Mouse (Mus musculus) heart, adult 2 months (tissue): ENCODE data around the gene 9930111J21Rik2. TPM values are rescaled to one million over a fixed set of nuclear protein-coding genes. Genes with fewer than 3 reads are reported as not detected.

ENCODE experiments used
- DNase-seq, 2 experiments: peaks; one replicate each; pipeline ENCODE4 v3.0.0; 2021
- H3K27ac ChIP-seq: fragments of 200-600 bp; 2 replicates; pipeline ENCODE4 v1.8.1; 2022
- H3K27me3 ChIP-seq: fragments of 200-500 bp; 2 replicates; pipeline ENCODE4 v1.6.1; 2012; ENCODE audit warnings: mild to moderate bottlenecking, low read length, inconsistent platforms, mixed read lengths; ENCODE audit not compliant: control insufficient read depth, insufficient read depth
- H3K36me3 ChIP-seq: fragments of 200-500 bp; 2 replicates; pipeline ENCODE4 v1.6.1; 2012; ENCODE audit warnings: low read length, inconsistent platforms; ENCODE audit not compliant: control insufficient read depth, insufficient read depth
- H3K4me1 ChIP-seq: fragments of 200-500 bp; 2 replicates; pipeline ENCODE4 v1.6.1; 2011; ENCODE audit warnings: low read length; ENCODE audit not compliant: control insufficient read depth, insufficient read depth
- H3K4me3 ChIP-seq: fragments of 200-600 bp; 2 replicates; pipeline ENCODE4 v1.8.1; 2022
- H3K79me2 ChIP-seq: fragments of 200-500 bp; replicated peaks from 2 replicates; pipeline ENCODE4 v1.6.1; 2012; ENCODE audit warnings: mild to moderate bottlenecking, inconsistent platforms, low read length, moderate library complexity, mixed read lengths; ENCODE audit not compliant: control insufficient read depth, insufficient read depth
- H3K9ac ChIP-seq: fragments of 200-500 bp; 2 replicates; pipeline ENCODE4 v1.6.1; 2012; ENCODE audit warnings: low read depth, mild to moderate bottlenecking, control low read depth, inconsistent platforms, low read length, mixed read lengths
- CTCF ChIP-seq: fragments of 200-600 bp; IDR thresholded peaks from 2 replicates; pipeline ENCODE4 v1.8.1; 2022; ENCODE audit warnings: antibody characterized with exemption, mild to moderate bottlenecking, moderate library complexity
- EP300 ChIP-seq: fragments of 200-500 bp; IDR thresholded peaks from 2 replicates; pipeline ENCODE4 v1.6.1; 2011; ENCODE audit warnings: low read depth, low read length, control low read depth; ENCODE audit not compliant: insufficient read depth
- POLR2A ChIP-seq: fragments of 200-500 bp; IDR thresholded peaks from 2 replicates; pipeline ENCODE4 v1.6.1; 2011; ENCODE audit warnings: mild to moderate bottlenecking, low read depth, low read length, control low read depth; ENCODE audit not compliant: insufficient read depth
- WGBS: fragments of 180-500 bp; shearing (Covaris S2); methylation state at CpG from one replicate; pipeline ENCODE4 v1.1.7; 2018; 5-methylcytosine and 5-hydroxymethylcytosine counted together
- intact Hi-C: fragments of 180-260 bp; cut with DNase I; formaldehyde crosslinking; loops from one replicate; pipeline ENCODE4 v1.15.1; 2025
- polyA plus RNA-seq: library from polyadenylated mRNA; depleted of rRNA; stranded (reverse); fragments of >200 nt; gene quantifications from 2 replicates; pipeline ENCODE4 v1.2.3, GENCODE M21; 2012
- total RNA-seq, 2 experiments: library from RNA; stranded (reverse); gene quantifications; 2 replicates each; pipeline ENCODE4 v1.2.3; 2021

The 9930111J21Rik2 gene
- total and polyA plus RNA-seq, 3 experiments, result 1.9 to 7.1 (median 5.5) TPM

GRCm38 (mm10) chr11:49087830-49088616 lies 37.0 kb upstream of the 9930111J21Rik2 start:
- intact Hi-C loops, result loop anchor here (5.0 kb wide), 1 partner anchor 216 kb away; the partner anchor contains the start of gene Irgm1
- TF ChIP-seq POLR2A (no peak), CTCF (no peak), EP300 (no peak)
- Histone ChIP-seq H3K27me3 (no peaks in the 10 kb centered on the region), H3K4me1 (peaks cover 19% of the 10 kb centered on the region), H3K27ac (peak overlapping the region; percentile 47), H3K4me3 (peak overlapping the region; percentile 13; the same call in 1 of the 2 replicates), H3K79me2 (no peaks in the 10 kb centered on the region), H3K9ac (no peak overlapping the region), H3K36me3 (peaks cover 4% of the 10 kb centered on the region)
- DNase-seq, result peak; percentile 46 to 60
- 48% methylated on average over 22 of the region's 22 CpGs for WGBS

- peaks cover 9% of the 10 kb centered on the region for H3K36me3 ChIP-seq
- H3K79me2 ChIP-seq, result no peaks in the 10 kb centered on the region
- H3K27me3 ChIP-seq, result no peaks in the 10 kb centered on the region
- no peak for TF ChIP-seq POLR2A
- TF ChIP-seq EP300, result no peak
- TF ChIP-seq CTCF, result no peak
- intact Hi-C loops, result loop anchor here (5.0 kb wide), 1 partner anchor 215 kb away; the partner anchor contains the start of gene Irgm1
- peak overlapping the region; percentile 79 for H3K27ac ChIP-seq
- peak overlapping the region; percentile 55 for H3K9ac ChIP-seq
- DNase-seq, result no peak
- peak overlapping the region; percentile 9; the same call in 1 of the 2 replicates for H3K4me3 ChIP-seq
- 58% methylated on average over 6 of the region's 6 CpGs for WGBS
- H3K4me1 ChIP-seq, result peaks cover 22% of the 10 kb centered on the region
Observed at GRCm38 (mm10) chr11:49086858-49087361, 35.9 kb upstream of the 9930111J21Rik2 start.

DNA sequence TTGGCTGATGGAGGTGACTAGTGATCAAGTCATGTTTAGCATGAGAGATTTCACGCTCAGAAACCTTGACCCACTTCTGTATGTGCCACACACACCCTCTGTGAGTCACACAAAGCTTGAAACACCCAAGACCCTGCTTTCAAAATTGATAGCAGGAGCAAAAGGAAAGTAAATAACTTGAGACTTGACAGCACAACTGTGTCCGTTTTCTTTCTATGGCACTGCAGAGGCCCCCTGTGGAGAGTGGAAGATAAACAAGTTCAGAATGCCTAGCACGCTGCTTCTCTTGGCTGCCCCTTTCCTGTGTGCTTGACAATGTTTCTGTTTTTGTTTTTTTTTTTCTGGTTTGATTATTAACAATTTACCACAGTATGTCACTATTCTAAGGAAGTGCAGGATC lies 33.8 kb upstream of the 9930111J21Rik2 start:
- Histone ChIP-seq H3K4me3 (no peak overlapping the region), H3K27ac (peak overlapping the region; percentile 32; the same call in 1 of the 2 replicates), H3K27me3 (no peaks in the 10 kb centered on the region), H3K9ac (peak overlapping the region; percentile 53), H3K4me1 (peaks cover 28% of the 10 kb centered on the region), H3K36me3 (peaks cover 14% of the 10 kb centered on the region), H3K79me2 (no peaks in the 10 kb centered on the region)
- TF ChIP-seq POLR2A (no peak), EP300 (0 out of 2 replicates have a peak, but pooled peaks have one; percentile 20), CTCF (peak; percentile 66)
- DNase-seq, result no peak
- intact Hi-C loops, result loop anchor here (5.0 kb wide), 1 partner anchor 213 kb away; the partner anchor contains the start of gene Irgm1
- WGBS, result 29% methylated on average over 3 of the region's 3 CpGs

GRCm38 (mm10) chr11:49084385-49084784 lies 33.3 kb upstream of the 9930111J21Rik2 start:
- TF ChIP-seq EP300, result no peak
- TF ChIP-seq POLR2A, result no peak
- TF ChIP-seq CTCF, result no peak
- peak overlapping the region; percentile 34; the same call in 1 of the 2 replicates for H3K27ac ChIP-seq
- peaks cover 28% of the 10 kb centered on the region for H3K4me1 ChIP-seq
- WGBS, result 63% methylated on average over 1 of the region's 1 CpGs
- no peak overlapping the region for H3K4me3 ChIP-seq
- no peaks in the 10 kb centered on the region for H3K27me3 ChIP-seq
- DNase-seq, result no peak
- intact Hi-C loops, result no loop called here
- no peaks in the 10 kb centered on the region for H3K79me2 ChIP-seq
- peaks cover 14% of the 10 kb centered on the region for H3K36me3 ChIP-seq
- peak overlapping the region; percentile 53 for H3K9ac ChIP-seq

DNA sequence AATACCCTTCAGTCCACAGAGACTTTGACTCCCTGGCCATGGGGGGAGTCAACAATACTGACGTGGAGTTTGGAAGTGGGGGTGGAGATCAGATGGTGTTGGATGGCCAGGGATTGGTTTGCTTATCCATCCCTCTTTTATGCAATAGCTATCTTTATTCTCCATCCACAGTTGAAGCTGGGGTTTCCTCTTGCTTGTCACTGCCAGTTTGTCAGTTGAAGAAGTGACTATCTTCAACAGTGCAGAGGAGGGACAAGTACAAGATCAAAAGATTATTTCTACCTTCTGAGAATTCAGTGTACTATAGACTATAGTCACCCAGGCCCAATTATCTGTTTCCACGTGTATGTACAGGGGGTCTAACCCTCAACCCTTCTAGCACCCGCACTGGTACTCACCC lies 32.8 kb upstream of the 9930111J21Rik2 start:
- peak overlapping the region; percentile 34; the same call in 1 of the 2 replicates for H3K27ac ChIP-seq
- H3K9ac ChIP-seq, result no peak overlapping the region
- no peak overlapping the region for H3K4me3 ChIP-seq
- no peak for TF ChIP-seq POLR2A
- TF ChIP-seq CTCF, result no peak
- TF ChIP-seq EP300, result no peak
- H3K79me2 ChIP-seq, result no peaks in the 10 kb centered on the region
- DNase-seq, result no peak
- intact Hi-C loops, result no loop called here
- H3K4me1 ChIP-seq, result peaks cover 28% of the 10 kb centered on the region
- H3K27me3 ChIP-seq, result no peaks in the 10 kb centered on the region
- WGBS, result 72% methylated on average over 3 of the region's 3 CpGs
- peaks cover 14% of the 10 kb centered on the region for H3K36me3 ChIP-seq

DNA sequence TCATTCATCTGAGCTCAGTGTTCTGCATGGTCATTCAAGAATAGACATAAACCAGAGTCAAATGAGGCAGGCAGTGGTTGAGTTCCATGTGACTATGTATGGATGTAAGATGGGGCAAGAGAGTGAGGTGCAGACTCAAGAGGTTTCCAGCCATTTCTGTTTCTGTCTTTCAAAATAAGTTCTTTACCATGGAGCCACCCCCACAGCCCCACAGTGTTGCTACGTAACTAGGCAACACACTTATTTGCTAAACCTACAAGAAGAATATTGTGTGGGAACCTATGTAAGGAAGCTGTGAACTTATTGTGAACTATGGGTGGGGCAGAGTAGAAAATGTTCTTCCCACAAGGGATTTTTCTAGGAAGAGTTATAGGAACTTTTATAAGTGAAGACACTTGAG lies 32.1 kb upstream of the 9930111J21Rik2 start:
- Histone ChIP-seq H3K9ac (no peak overlapping the region), H3K36me3 (peaks cover 14% of the 10 kb centered on the region), H3K4me1 (peaks cover 28% of the 10 kb centered on the region), H3K4me3 (no peak overlapping the region), H3K27ac (peak overlapping the region; percentile 34; the same call in 1 of the 2 replicates), H3K79me2 (no peaks in the 10 kb centered on the region), H3K27me3 (no peaks in the 10 kb centered on the region)
- DNase-seq, result no peak
- intact Hi-C loops, result no loop called here
- TF ChIP-seq CTCF (no peak), POLR2A (no peak), EP300 (no peak)
- 64% methylated on average over 1 of the region's 1 CpGs for whole genome bisulfite sequencing
